Comparison of ENCODE assay signal across 33 mouse cellular contexts in the genomic region with DNA sequence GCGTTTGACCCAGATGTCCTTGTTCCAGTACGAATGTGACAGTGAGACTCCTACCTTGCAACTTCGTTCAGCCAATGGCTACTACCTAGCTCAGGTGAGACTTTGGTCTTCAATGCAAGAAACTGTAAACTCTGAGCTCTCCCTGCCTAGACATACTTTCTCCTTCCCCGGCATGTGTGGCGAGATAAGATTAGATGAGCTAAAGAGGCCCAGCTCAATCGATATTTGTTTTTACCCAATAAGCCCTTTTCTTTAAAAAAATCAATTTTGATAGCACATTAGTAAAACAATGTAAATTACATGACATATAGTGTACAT. TPM values are rescaled to one million over a fixed set of nuclear protein-coding genes. Genes with fewer than 3 reads are reported as not detected.
DNase-seq lines count a peak whose midpoint lies in the region; ATAC-seq and TF ChIP-seq lines count a peak whose summit lies in the region.
"Had no signal": no experiment of that assay in that cellular context is flagged by ENCODE, and none has a peak within 500 bp of the region (broad histone marks: within the 10 kb centered on the region; RNA-seq: fewer than 3 reads in every experiment).

No protein-coding gene starts in this region.

- no peak overlapping the region for H3K27ac ChIP-seq in testis, adult 2 months (ENCODE audit: control insufficient read depth, insufficient read depth, low read depth, low read length)
- H3K27ac ChIP-seq in liver, embryonic 11.5 days (ENCODE audit: low read depth, low read length) = no peak overlapping the region
- H3K27ac ChIP-seq in liver, embryonic 16.5 days (ENCODE audit: low read length) = no peak overlapping the region
- H3K27ac ChIP-seq: embryonic facial prominence, embryonic 12.5 days; gastrocnemius, adult 2 months; heart, adult 2 months; heart, embryonic 13.5 days; hindbrain, embryonic 14.5 days; limb, embryonic 13.5 days; macrophage; midbrain, embryonic 13.5 days had no signal

- peak overlapping the region; percentile 85 for H3K4me3 ChIP-seq in testis, adult 2 months (ENCODE audit: control insufficient read depth, low read depth, low read length)
- no peak overlapping the region for H3K4me3 ChIP-seq in liver, embryonic 11.5 days (ENCODE audit: low read depth, low read length)
- peak overlapping the region; percentile 33; the same call in 1 of the 2 replicates for H3K4me3 ChIP-seq in liver, embryonic 16.5 days (ENCODE audit: low read depth, low read length)
- H3K4me3 ChIP-seq: embryonic facial prominence, embryonic 12.5 days; gastrocnemius, adult 2 months; heart, adult 2 months; heart, embryonic 13.5 days; limb, embryonic 13.5 days; midbrain, embryonic 13.5 days had no signal

- peaks cover 8% of the 10 kb centered on the region for H3K4me1 ChIP-seq in testis, adult 2 months (ENCODE audit: control insufficient read depth, insufficient read depth, low read length)
- H3K4me1 ChIP-seq in liver, embryonic 11.5 days (replicated peaks; ENCODE audit: control insufficient read depth, insufficient read depth, low read length) = peaks cover 6% of the 10 kb centered on the region
- peaks cover 9% of the 10 kb centered on the region for H3K4me1 ChIP-seq in liver, embryonic 16.5 days (ENCODE audit: control insufficient read depth, low read depth, low read length)
- H3K4me1 ChIP-seq: embryonic facial prominence, embryonic 12.5 days; heart, embryonic 13.5 days; limb, embryonic 13.5 days; midbrain, embryonic 13.5 days had no signal

- H3K4me2 ChIP-seq in liver, embryonic 11.5 days = peak overlapping the region; percentile 45
- H3K4me2 ChIP-seq in liver, embryonic 16.5 days (ENCODE audit: low read depth, low read length) = peak overlapping the region; percentile 40; the same call in 1 of the 2 replicates
- H3K4me2 ChIP-seq: embryonic facial prominence, embryonic 12.5 days; heart, embryonic 13.5 days; hindbrain, embryonic 14.5 days; limb, embryonic 13.5 days; midbrain, embryonic 13.5 days had no signal

- H3K9ac ChIP-seq in liver, embryonic 11.5 days (ENCODE audit: low read depth, low read length) = no peak overlapping the region
- H3K9ac ChIP-seq in liver, embryonic 16.5 days (ENCODE audit: low read depth, low read length) = no peak overlapping the region
- H3K9ac ChIP-seq: embryonic facial prominence, embryonic 12.5 days; heart, embryonic 13.5 days; hindbrain, embryonic 14.5 days; limb, embryonic 13.5 days; midbrain, embryonic 13.5 days had no signal

- H3K36me3 ChIP-seq in testis, adult 2 months (ENCODE audit: control insufficient read depth, insufficient read depth, low read length) = no peaks in the 10 kb centered on the region
- peaks cover 4% of the 10 kb centered on the region for H3K36me3 ChIP-seq in liver, embryonic 11.5 days (ENCODE audit: control insufficient read depth, insufficient read depth, low read length)
- H3K36me3 ChIP-seq in liver, embryonic 16.5 days (ENCODE audit: control insufficient read depth, insufficient read depth) = peaks cover 8% of the 10 kb centered on the region

- TF ChIP-seq CTCF in testis, adult 2 months (IDR thresholded peaks at IDR 0.05; ENCODE audit: control insufficient read depth, insufficient read depth, insufficient replicate concordance, low read depth, low read length) = no peak

- WGBS in liver, embryonic 11.5 days = 60% methylated on average over 6 of the region's 6 CpGs
- 42% methylated on average over 6 of the region's 6 CpGs for WGBS in liver, embryonic 16.5 days (ENCODE audit: insufficient replicate concordance)

- TF ChIP-seq POLR2A in testis, adult 2 months (IDR thresholded peaks at IDR 0.05; ENCODE audit: control insufficient read depth, low read depth, low read length) = no peak

- peak; percentile 73 for ATAC-seq in liver, embryonic 11.5 days (replicated peaks; ENCODE audit: low FRiP score)
- ATAC-seq in liver, embryonic 16.5 days (ENCODE audit: low read depth) = peak; percentile 66
- ATAC-seq: CD4-positive, CD25-positive, alpha-beta regulatory T cell, adult 4 months; forebrain, embryonic 16.5 days; midbrain, embryonic 13.5 days had no signal

- no peaks in the 10 kb centered on the region for H3K9me3 ChIP-seq in liver, embryonic 11.5 days (ENCODE audit: control insufficient read depth, low read length)
- H3K9me3 ChIP-seq in liver, embryonic 16.5 days (replicated peaks; ENCODE audit: control insufficient read depth, low read length) = no peaks in the 10 kb centered on the region
- H3K9me3 ChIP-seq: embryonic facial prominence, embryonic 12.5 days; heart, embryonic 13.5 days; limb, embryonic 13.5 days; midbrain, embryonic 13.5 days had no signal

- no peak for DNase-seq in testis, postnatal 14 days (ENCODE audit: low spot score)
- no peak for DNase-seq in liver, embryonic 11.5 days (ENCODE audit: low spot score)
- DNase-seq in spleen, postnatal 10 days (ENCODE audit: low spot score in 2 of 2) = no peak
- DNase-seq in embryo, embryonic 10 days (ENCODE audit: low spot score) = no peak
- DNase-seq in spleen, postnatal 36 days (ENCODE audit: low spot score in 2 of 2) = no peak
- DNase-seq: adrenal gland, postnatal 10 days; cerebellum, adult 11 months; cerebellum, postnatal 36 days; embryo, embryonic 11 days; gastrocnemius, adult 2 months; heart, adult 2 months; heart, postnatal 10 days; kidney, adult 2 months; kidney, postnatal 36 days; retina, postnatal 1 day; right cerebral cortex, postnatal 25 days had no signal

- H3K27me3 ChIP-seq in testis, adult 2 months (ENCODE audit: control insufficient read depth, insufficient read depth, low read length) = no peaks in the 10 kb centered on the region
- H3K27me3 ChIP-seq in liver, embryonic 11.5 days (replicated peaks; ENCODE audit: control insufficient read depth, insufficient read depth, low read length) = no peaks in the 10 kb centered on the region
- no peaks in the 10 kb centered on the region for H3K27me3 ChIP-seq in liver, embryonic 16.5 days (ENCODE audit: control insufficient read depth, insufficient read depth, low read depth, low read length)
- H3K27me3 ChIP-seq: embryonic facial prominence, embryonic 12.5 days; heart, embryonic 13.5 days; limb, embryonic 13.5 days; midbrain, embryonic 13.5 days had no signal

RNA-seq across cellular contexts. Expression of a gene that starts 3.3 kb away (rescaled TPM):
- 11.1 and 12.1 TPM in 2 replicates for polyA plus RNA-seq in testis, adult 2 months (2012; rRNA removed)
- polyA plus RNA-seq in liver, embryonic 11.5 days (2014; fragmentation: Nextera tagmentation; extraction: Ambion mirVana) = 5.8 and 6.7 TPM in 2 replicates
- polyA plus RNA-seq in liver, embryonic 16.5 days (2015; fragmentation: Nextera tagmentation; extraction: Ambion mirVana) = 3.7 and 4.4 TPM in 2 replicates

RNA-seq across cellular contexts. Expression of a gene that starts 3.9 kb away (rescaled TPM):
- polyA plus RNA-seq in testis, adult 2 months (2012; rRNA removed) = 400 and 451 TPM in 2 replicates
- polyA plus RNA-seq in liver, embryonic 11.5 days (2014; fragmentation: Nextera tagmentation; extraction: Ambion mirVana) = 0.33 and 0.55 TPM in 2 replicates
- polyA plus RNA-seq in liver, embryonic 16.5 days (2015; fragmentation: Nextera tagmentation; extraction: Ambion mirVana) = 0.33 and 0.35 TPM in 2 replicates
- polyA plus RNA-seq: CD4-positive, CD25-positive, alpha-beta regulatory T cell, adult 4 months; embryonic facial prominence, embryonic 12.5 days; forebrain, embryonic 11.5 days; forebrain, embryonic 16.5 days; heart, adult 2 months; heart, embryonic 13.5 days; hindbrain, embryonic 14.5 days; kidney, embryonic 16.5 days; limb, embryonic 13.5 days; lung, adult 2 months; macrophage; neural tube, embryonic 14.5 days; spleen, adult 2 months; stomach, embryonic 14.5 days had no signal

RNA-seq across cellular contexts. Expression of a gene that starts 8.1 kb away (rescaled TPM):
- polyA plus RNA-seq in testis, adult 2 months (2012; rRNA removed) = 154 and 184 TPM in 2 replicates
- 348 and 356 TPM in 2 replicates for polyA plus RNA-seq in liver, embryonic 11.5 days (2014; fragmentation: Nextera tagmentation; extraction: Ambion mirVana)
- 372 TPM in 2 replicates for polyA plus RNA-seq in liver, embryonic 16.5 days (2015; fragmentation: Nextera tagmentation; extraction: Ambion mirVana)

RNA-seq across cellular contexts. Expression of a gene that starts 17.7 kb away (rescaled TPM):
- polyA plus RNA-seq in testis, adult 2 months (2012; rRNA removed) = 0.19 TPM in 1 of 2 replicates, not detected in the other
- polyA plus RNA-seq in liver, embryonic 11.5 days (2014; fragmentation: Nextera tagmentation; extraction: Ambion mirVana) = 0.26 TPM in 1 of 2 replicates, not detected in the other
- not detected in 2 replicates for polyA plus RNA-seq in liver, embryonic 16.5 days (2015; fragmentation: Nextera tagmentation; extraction: Ambion mirVana)
- polyA plus RNA-seq: CD4-positive, CD25-positive, alpha-beta regulatory T cell, adult 4 months; embryonic facial prominence, embryonic 12.5 days; forebrain, embryonic 11.5 days; heart, adult 2 months; heart, embryonic 13.5 days; hindbrain, embryonic 14.5 days; kidney, adult 2 months; kidney, embryonic 16.5 days; limb, embryonic 13.5 days; lung, adult 2 months; macrophage; midbrain, embryonic 13.5 days; neural tube, embryonic 14.5 days; spleen, adult 2 months; stomach, embryonic 14.5 days; thymus, postnatal 0 days had no signal

RNA-seq across cellular contexts. Expression of a gene that starts 33.7 kb away (rescaled TPM):
- polyA plus RNA-seq in testis, adult 2 months (2012; rRNA removed) = 5.2 and 6.1 TPM in 2 replicates
- polyA plus RNA-seq in liver, embryonic 11.5 days (2014; fragmentation: Nextera tagmentation; extraction: Ambion mirVana) = 39.5 and 41.2 TPM in 2 replicates
- 19.7 and 22.8 TPM in 2 replicates for polyA plus RNA-seq in liver, embryonic 16.5 days (2015; fragmentation: Nextera tagmentation; extraction: Ambion mirVana)

Comparison
In these comparisons a context has a peak if more than half of its experiments do, and no peak if none do; other contexts are left out.
1. RNA of a gene that starts 3.9 kb away (polyA plus RNA-seq): 400 to 451 TPM in testis, adult 2 months; 0.33 to 0.35 TPM in liver, embryonic 16.5 days and 0.33 to 0.55 TPM in liver, embryonic 11.5 days; every median in the first group is over 100 times any median in the second.